Mouse (Mus musculus) CH12.LX (cell line): ENCODE data around the gene Cep250.

Experiments used
- CTCF ChIP-seq, 2 experiments: IDR thresholded peaks in 1 of 2; conservative IDR thresholded peaks in 1 of 2; 2 replicates each; pipeline ENCODE4 v1.5.1; 2011 to 2012; ENCODE audit warnings: low read depth in 2 of 2, low read length in 2 of 2, improper control_type of control experiment in 1 of 2, inconsistent platforms in 1 of 2, mild to moderate bottlenecking in 1 of 2, moderate library complexity in 1 of 2
- GABPA ChIP-seq: IDR thresholded peaks from 2 replicates; pipeline ENCODE4 v1.6.1; 2012; ENCODE audit warnings: low read depth, low read length, improper control_type of control experiment, inconsistent platforms; ENCODE audit not compliant: insufficient replicate concordance
- IRF4 ChIP-seq: IDR thresholded peaks from 2 replicates; pipeline ENCODE4 v1.6.1; 2014; ENCODE audit warnings: low read depth, mild to moderate bottlenecking, inconsistent platforms, low read length, improper control_type of control experiment
- MYC ChIP-seq: IDR thresholded peaks from 2 replicates; pipeline ENCODE4 v1.6.1; 2011; ENCODE audit warnings: low read depth, mild to moderate bottlenecking, improper control_type of control experiment, low read length

DNA sequence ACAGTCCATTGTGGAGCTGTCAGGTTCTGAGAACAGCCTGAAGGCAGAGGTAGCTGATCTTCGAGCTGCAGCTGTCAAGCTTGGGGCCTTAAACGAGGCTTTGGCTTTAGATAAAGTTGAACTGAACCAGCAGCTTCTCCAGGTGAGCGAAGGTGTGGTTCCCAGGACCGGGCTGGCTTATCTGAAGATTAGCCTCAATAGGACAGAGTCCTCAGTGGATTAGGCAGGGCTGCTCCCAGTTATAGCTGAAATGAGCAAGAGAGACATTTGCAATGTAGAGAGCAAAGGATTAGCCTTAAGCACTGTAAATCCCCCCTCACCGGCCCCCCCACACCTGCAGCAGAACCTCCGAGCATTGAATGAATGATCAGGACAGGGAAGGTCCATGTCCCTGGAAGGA, 17.1 kb downstream of the Cep250 start:
- no peak for TF ChIP-seq MYC
- no peak for TF ChIP-seq IRF4
- TF ChIP-seq CTCF (conservative IDR thresholded peaks at IDR 0.05 in 1 of 2, IDR thresholded peaks at IDR 0.05 in 1 of 2; ENCODE audit: low read depth in 2 of 2, low read length in 2 of 2): no peak
- TF ChIP-seq GABPA: no peak
